8 mouse cellular contexts compared by ENCODE assay signal in the genomic region with DNA sequence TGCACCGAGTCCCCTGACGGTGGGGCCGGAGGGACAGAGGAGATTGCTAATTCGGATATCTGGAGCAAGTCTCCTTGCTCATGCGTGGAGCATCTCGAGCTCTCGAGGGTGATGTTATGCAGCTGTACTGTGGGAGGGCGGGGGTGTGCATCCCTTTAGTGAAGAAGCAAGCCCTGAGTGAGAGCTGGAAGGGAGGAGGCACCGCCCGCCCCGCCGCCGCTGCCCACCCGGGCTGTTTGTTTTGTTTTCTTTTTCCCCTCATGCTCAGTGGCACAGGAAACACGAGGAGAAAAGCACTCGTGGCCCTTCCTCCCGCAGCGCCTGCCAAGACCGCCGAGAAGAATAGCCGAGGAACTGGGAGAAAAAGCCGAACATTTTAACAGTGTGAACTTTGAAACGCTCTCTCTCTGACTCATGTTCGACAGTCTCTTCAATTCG. TPM values are rescaled to one million over a fixed set of nuclear protein-coding genes. Genes with fewer than 3 reads are reported as not detected.
DNase-seq lines count a peak whose midpoint lies in the region; ATAC-seq and TF ChIP-seq lines count a peak whose summit lies in the region.

No protein-coding gene starts in this region.

- no peaks in the 10 kb centered on the region for H3K27me3 ChIP-seq in heart, embryonic 16.5 days (ENCODE audit: control insufficient read depth, insufficient read depth, low read length)
- H3K27me3 ChIP-seq in midbrain, postnatal 0 days (ENCODE audit: insufficient read depth, low read length): no peaks in the 10 kb centered on the region

- no peak for TF ChIP-seq CTCF in midbrain, postnatal 0 days (IDR thresholded peaks at IDR 0.05)

- no peaks in the 10 kb centered on the region for H3K9me3 ChIP-seq in heart, embryonic 16.5 days (replicated peaks; ENCODE audit: control insufficient read depth, low read length)
- no peaks in the 10 kb centered on the region for H3K9me3 ChIP-seq in midbrain, postnatal 0 days (ENCODE audit: low read length)

- peak; percentile 16 for DNase-seq in cerebellum, adult 11-12 months
- no peak for DNase-seq in cerebellum, postnatal 36 days
- DNase-seq in testis, postnatal 10 days (ENCODE audit: low spot score): peak; percentile 50
- DNase-seq in testis, postnatal 14 days (ENCODE audit: low spot score): no peak
- peak; percentile 85 to 88 for DNase-seq in kidney, postnatal 36 days
- no peak for DNase-seq in midbrain, postnatal 0 days (ENCODE audit: low spot score)

- peak overlapping the region; percentile 42 for H3K4me2 ChIP-seq in heart, embryonic 16.5 days (ENCODE audit: low read depth, low read length)
- H3K4me2 ChIP-seq in midbrain, postnatal 0 days (ENCODE audit: low read depth, low read length, poor library complexity, severe bottlenecking): peak overlapping the region; percentile 25

- H3K27ac ChIP-seq in heart, embryonic 16.5 days (ENCODE audit: low read length): peak overlapping the region; percentile 74
- 0 out of 2 replicates have a peak overlapping the region, but pooled peaks have one; percentile 12 for H3K27ac ChIP-seq in midbrain, postnatal 0 days (ENCODE audit: low read depth, low read length)

- H3K9ac ChIP-seq in heart, embryonic 16.5 days (ENCODE audit: low read length): no peak overlapping the region
- peak overlapping the region; percentile 9; the same call in 1 of the 2 replicates for H3K9ac ChIP-seq in midbrain, postnatal 0 days (replicated peaks; ENCODE audit: low read length, poor library complexity, severe bottlenecking)

- peaks cover 16% of the 10 kb centered on the region for H3K4me1 ChIP-seq in heart, embryonic 16.5 days (ENCODE audit: control insufficient read depth, insufficient read depth, low read length)
- H3K4me1 ChIP-seq in midbrain, postnatal 0 days (ENCODE audit: insufficient read depth, low read length): peaks cover 13% of the 10 kb centered on the region

- no peak; the same call in 1 of the 2 replicates for ATAC-seq in heart, embryonic 16.5 days (replicated peaks; ENCODE audit: extremely low read depth, insufficient read depth, low FRiP score)
- ATAC-seq in midbrain, postnatal 0 days (ENCODE audit: low FRiP score): no peak
- ATAC-seq in inflammation-experienced regulatory T-cells, adult 6 months: no peak

- H3K4me3 ChIP-seq in heart, embryonic 16.5 days (ENCODE audit: low read length): peak overlapping the region; percentile 15; the same call in 1 of the 2 replicates
- H3K4me3 ChIP-seq in midbrain, postnatal 0 days (ENCODE audit: low read depth, low read length): no peak overlapping the region

- 40% methylated on average over 25 of the region's 25 CpGs for WGBS in heart, embryonic 16.5 days
- WGBS in midbrain, postnatal 0 days: 48% methylated on average over 25 of the region's 25 CpGs

- H3K36me3 ChIP-seq in heart, embryonic 16.5 days (ENCODE audit: control insufficient read depth, insufficient read depth): no peaks in the 10 kb centered on the region
- no peaks in the 10 kb centered on the region for H3K36me3 ChIP-seq in midbrain, postnatal 0 days (ENCODE audit: insufficient read depth, low read length)

RNA-seq across cellular contexts. Expression of gene Ppp1r16b, which starts 22.6 kb away (rescaled TPM):
- 7.1 and 8.2 TPM in 2 replicates for polyA plus RNA-seq in heart, embryonic 16.5 days (2015; fragmentation: Nextera tagmentation; extraction: Ambion mirVana)
- 30.8 and 32.2 TPM in 2 replicates for total RNA-seq in midbrain, postnatal 0 days (2014; rRNA removed)
- polyA plus RNA-seq in midbrain, postnatal 0 days (2015; fragmentation: Nextera tagmentation; extraction: Ambion mirVana): 31.0 and 31.6 TPM in 2 replicates
- polyA plus RNA-seq in inflammation-experienced regulatory T-cells, adult 6 months (2017; shearing (Covaris generic)): 100 to 1,000 TPM; 106 to 120 (median 115) TPM

Comparison
In these comparisons a context has a peak if more than half of its experiments do, and no peak if none do; other contexts are left out.
1. DNase-seq: peak in cerebellum, adult 11-12 months (single experiment), testis, postnatal 10 days (single experiment) and kidney, postnatal 36 days (2 of 2); none in cerebellum, postnatal 36 days (0 of 2), testis, postnatal 14 days (single experiment) and midbrain, postnatal 0 days (single experiment).